26 mouse cellular contexts compared by ENCODE assay signal in the genomic region with DNA sequence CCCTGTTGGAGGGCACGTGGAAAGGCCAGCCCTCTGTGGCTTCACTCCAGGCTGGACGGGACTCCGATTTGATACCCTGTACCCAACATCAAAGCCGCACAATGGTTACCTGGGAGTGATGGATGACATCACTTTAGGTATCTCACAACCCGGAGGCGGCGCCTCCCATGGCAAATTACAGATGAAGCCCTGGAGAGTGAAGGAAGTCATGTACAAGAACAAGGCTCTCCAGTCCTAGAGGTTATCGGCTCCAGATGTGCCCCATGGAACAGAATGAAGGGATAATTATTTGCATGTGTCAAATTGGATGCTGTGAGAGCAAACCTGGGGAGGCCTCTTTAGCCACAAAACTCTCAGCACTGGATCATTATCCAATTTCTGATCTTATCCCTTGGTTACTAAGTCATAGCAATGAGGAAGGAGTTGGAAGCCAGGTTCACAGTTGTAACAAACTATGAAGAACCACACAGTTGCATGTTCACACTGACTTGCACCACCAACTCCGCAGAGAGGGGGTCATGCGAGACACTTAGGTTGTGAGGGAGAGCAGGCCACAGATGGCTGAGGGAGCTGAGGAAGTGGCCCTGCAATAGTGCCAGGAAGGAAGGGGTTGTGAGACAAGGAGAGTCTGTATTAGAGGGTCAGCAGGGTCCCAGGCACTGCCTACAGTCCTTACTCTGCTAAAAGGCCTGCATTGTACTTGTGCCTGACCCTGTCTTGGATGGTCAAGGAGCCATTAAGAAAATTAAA.
A peak's percentile ranks its signal among the peaks of the same experiment; 100 is the strongest.
DNase-seq lines count a peak whose midpoint lies in the region; ATAC-seq and TF ChIP-seq lines count a peak whose summit lies in the region.
"Had no signal": no experiment of that assay in that cellular context is flagged by ENCODE, and none has a peak within 500 bp of the region (broad histone marks: within the 10 kb centered on the region; RNA-seq: fewer than 3 reads in every experiment).

No protein-coding gene starts in this region.

- no peak for TF ChIP-seq POLR2A in limb, embryonic 14.5 days (IDR thresholded peaks at IDR 0.05; ENCODE audit: borderline replicate concordance, extremely low read depth, insufficient read depth, insufficient read length)

- peaks cover 2% of the 10 kb centered on the region; the same call in 1 of the 2 replicates for H3K4me1 ChIP-seq in limb, embryonic 14.5 days (ENCODE audit: control insufficient read depth, insufficient read depth, low read length)
- no peaks in the 10 kb centered on the region for H3K4me1 ChIP-seq in midbrain, embryonic 15.5 days
- H3K4me1 ChIP-seq: hindbrain, embryonic 12.5 days had no signal

- no peaks in the 10 kb centered on the region for H3K36me3 ChIP-seq in limb, embryonic 14.5 days (ENCODE audit: control insufficient read depth, insufficient read depth, low read length)
- H3K36me3 ChIP-seq in midbrain, embryonic 15.5 days (replicated peaks), result no peaks in the 10 kb centered on the region
- H3K36me3 ChIP-seq: embryonic facial prominence, embryonic 12.5 days; G1E; hindbrain, embryonic 12.5 days had no signal

- intact Hi-C loops in heart, postnatal 25 days (cut with DNase I), result no loop called here

- H3K27ac ChIP-seq in limb, embryonic 14.5 days (replicated peaks; ENCODE audit: low read depth, low read length), result no peak overlapping the region
- no peak overlapping the region for H3K27ac ChIP-seq in midbrain, embryonic 15.5 days
- H3K27ac ChIP-seq: embryonic facial prominence, embryonic 12.5 days; hindbrain, embryonic 12.5 days; stomach, postnatal 0 days had no signal

- ATAC-seq in limb, embryonic 14.5 days (ENCODE audit: low FRiP score, low read depth), result no peak
- no peak for ATAC-seq in midbrain, embryonic 15.5 days (replicated peaks)
- ATAC-seq: forebrain, embryonic 16.5 days had no signal

- no peak overlapping the region for H3K4me3 ChIP-seq in limb, embryonic 14.5 days (replicated peaks; ENCODE audit: low read length)
- H3K4me3 ChIP-seq in midbrain, embryonic 15.5 days, result no peak overlapping the region
- H3K4me3 ChIP-seq: embryonic facial prominence, embryonic 12.5 days; hindbrain, embryonic 12.5 days had no signal

- peaks cover 8% of the 10 kb centered on the region; the same call in 1 of the 2 replicates for H3K9me3 ChIP-seq in limb, embryonic 14.5 days (ENCODE audit: control insufficient read depth, low read length)
- no peaks in the 10 kb centered on the region for H3K9me3 ChIP-seq in midbrain, embryonic 15.5 days
- H3K9me3 ChIP-seq: hindbrain, embryonic 12.5 days had no signal

- H3K27me3 ChIP-seq in limb, embryonic 14.5 days (ENCODE audit: control insufficient read depth, insufficient read depth, low read length), result no peaks in the 10 kb centered on the region
- no peaks in the 10 kb centered on the region for H3K27me3 ChIP-seq in midbrain, embryonic 15.5 days (replicated peaks)
- H3K27me3 ChIP-seq: embryonic facial prominence, embryonic 12.5 days; hindbrain, embryonic 12.5 days had no signal

- H3K9ac ChIP-seq in limb, embryonic 14.5 days (ENCODE audit: low read depth, low read length, severe bottlenecking), result no peak overlapping the region
- H3K9ac ChIP-seq in midbrain, embryonic 15.5 days, result no peak overlapping the region
- H3K9ac ChIP-seq: embryonic facial prominence, embryonic 12.5 days; hindbrain, embryonic 12.5 days had no signal

- DNase-seq in heart, adult 11 months, result peak; percentile 62
- no peak for DNase-seq in heart, postnatal 25 days (ENCODE audit: low spot score)
- DNase-seq in embryo, embryonic 10.5 days (ENCODE audit: low spot score), result peak; percentile 71
- peak; percentile 64 for DNase-seq in forelimb bud, embryonic 11.5 days (ENCODE audit: low read depth, low spot score)
- peak; percentile 8 for DNase-seq in limb, embryonic 14.5 days (ENCODE audit: low spot score)
- DNase-seq in kidney, adult 9 months, result no peak
- DNase-seq: adrenal gland, postnatal 10 days; cerebellum, adult 11 months; cerebellum, adult 9-10 months; cerebellum, postnatal 36 days; heart, postnatal 14 days; kidney, adult 11 months; kidney, postnatal 4 days; left cerebral cortex, postnatal 4 days; lung, postnatal 36 days; midbrain, embryonic 14.5 days; right cerebral cortex, postnatal 4 days; thymus, adult 18-20 months; thymus, postnatal 25 days had no signal

- WGBS in limb, embryonic 14.5 days, result 29% methylated on average over 10 of the region's 10 CpGs
- 92% methylated on average over 10 of the region's 10 CpGs for WGBS in midbrain, embryonic 15.5 days

- H3K4me2 ChIP-seq in limb, embryonic 14.5 days (replicated peaks; ENCODE audit: low read depth, low read length, severe bottlenecking), result no peak overlapping the region
- H3K4me2 ChIP-seq in midbrain, embryonic 15.5 days, result no peak overlapping the region
- H3K4me2 ChIP-seq: embryonic facial prominence, embryonic 12.5 days; hindbrain, embryonic 12.5 days; liver, embryonic 11.5 days had no signal

Comparison
In these comparisons a context has a peak if more than half of its experiments do, and no peak if none do; other contexts are left out.
1. DNase-seq: peak in heart, adult 11 months (single experiment), embryo, embryonic 10.5 days (single experiment), forelimb bud, embryonic 11.5 days (single experiment) and limb, embryonic 14.5 days (single experiment); none in heart, postnatal 25 days (single experiment) and kidney, adult 9 months (single experiment).